Mouse (Mus musculus): ENCODE measurements around the gene Mbnl2.

Gene Mbnl2

GRCm38 (mm10) chr14:120276343-120277080, 1.0 kb downstream of the Mbnl2 start:
- DNase-seq = no peak

DNA sequence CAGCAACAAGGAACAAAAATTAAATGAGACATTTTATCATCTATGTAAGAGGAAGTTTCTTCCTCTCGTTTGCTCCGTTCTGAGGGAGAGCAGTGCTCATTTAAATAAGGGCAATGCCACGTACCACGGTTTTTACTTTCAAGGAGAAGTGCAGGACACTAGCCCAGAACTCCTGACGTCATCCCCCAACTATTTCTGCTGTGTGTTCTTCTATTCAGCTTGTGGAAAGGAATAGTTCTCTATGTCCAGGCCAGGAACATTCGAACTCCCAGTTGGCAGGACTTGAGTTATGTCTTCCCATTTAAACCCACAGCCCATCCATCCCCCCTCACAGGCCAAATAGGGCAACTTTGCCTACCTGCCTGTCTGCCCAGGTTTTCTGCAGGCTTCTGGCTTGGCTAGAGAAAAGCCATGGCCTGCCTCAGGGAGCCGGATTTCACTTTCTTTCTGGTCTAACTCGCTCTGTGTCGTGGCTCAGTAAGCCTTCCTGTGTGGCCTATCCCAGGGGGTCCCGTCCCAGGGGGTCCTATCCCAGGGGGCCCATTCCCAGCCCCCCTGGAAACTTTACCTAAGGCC, 1.7 kb downstream of the Mbnl2 start:
- no peak for DNase-seq

DNA sequence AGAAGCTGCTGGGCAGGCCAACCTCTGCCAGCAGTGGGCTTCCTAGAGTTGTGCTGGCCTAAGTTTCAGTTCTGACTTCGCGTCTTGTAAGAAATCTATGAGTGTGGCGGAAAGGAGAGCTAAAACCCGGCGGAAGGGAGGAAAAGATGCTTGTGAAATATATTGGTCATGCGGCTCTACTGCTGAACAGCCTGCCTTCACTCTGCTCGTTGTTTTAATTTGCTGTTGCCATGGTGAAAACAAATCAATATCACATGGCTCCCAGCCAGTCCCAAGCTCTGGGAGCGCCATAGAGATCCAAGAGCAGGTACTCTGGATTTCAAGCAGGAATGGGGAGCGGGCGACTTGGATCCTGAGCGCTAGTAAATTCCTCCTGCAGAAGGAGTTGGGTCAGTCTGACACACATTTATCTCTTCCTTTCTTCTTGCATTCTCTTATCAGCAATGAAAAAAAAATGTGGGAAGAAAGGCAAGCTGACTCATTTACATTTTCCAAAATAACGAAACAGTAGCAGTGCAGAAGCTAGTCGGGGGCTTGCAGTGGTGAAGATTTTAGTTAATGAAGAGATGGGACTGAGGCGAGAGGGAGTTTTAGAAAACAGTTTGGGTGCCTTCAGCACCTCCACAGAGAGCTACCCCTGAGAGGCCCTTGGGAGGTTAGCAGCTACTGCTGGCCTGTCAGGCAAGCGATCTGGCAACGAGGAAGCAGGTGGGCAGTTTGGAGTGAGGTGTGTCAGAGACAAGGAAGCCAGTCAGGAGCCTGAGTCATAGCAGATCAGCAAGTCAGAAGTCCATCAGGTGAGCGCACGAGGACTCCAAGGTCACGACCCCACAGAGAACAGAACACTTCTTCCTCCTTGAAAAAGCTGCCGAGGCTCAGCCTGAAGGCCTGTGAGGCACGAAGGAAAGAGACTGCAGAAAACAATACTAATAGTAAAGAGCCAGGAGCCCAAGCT, 3.1 kb downstream of the Mbnl2 start:
- no peak for DNase-seq

- DNase-seq = no peak
Observed at GRCm38 (mm10) chr14:120280136-120280535, 4.7 kb downstream of the Mbnl2 start.

GRCm38 (mm10) chr14:120283787-120284186, 8.3 kb downstream of the Mbnl2 start:
- DNase-seq = peak; percentile 7

- DNase-seq = no peak
Observed at GRCm38 (mm10) chr14:120284504-120284903, 9.0 kb downstream of the Mbnl2 start.

DNA sequence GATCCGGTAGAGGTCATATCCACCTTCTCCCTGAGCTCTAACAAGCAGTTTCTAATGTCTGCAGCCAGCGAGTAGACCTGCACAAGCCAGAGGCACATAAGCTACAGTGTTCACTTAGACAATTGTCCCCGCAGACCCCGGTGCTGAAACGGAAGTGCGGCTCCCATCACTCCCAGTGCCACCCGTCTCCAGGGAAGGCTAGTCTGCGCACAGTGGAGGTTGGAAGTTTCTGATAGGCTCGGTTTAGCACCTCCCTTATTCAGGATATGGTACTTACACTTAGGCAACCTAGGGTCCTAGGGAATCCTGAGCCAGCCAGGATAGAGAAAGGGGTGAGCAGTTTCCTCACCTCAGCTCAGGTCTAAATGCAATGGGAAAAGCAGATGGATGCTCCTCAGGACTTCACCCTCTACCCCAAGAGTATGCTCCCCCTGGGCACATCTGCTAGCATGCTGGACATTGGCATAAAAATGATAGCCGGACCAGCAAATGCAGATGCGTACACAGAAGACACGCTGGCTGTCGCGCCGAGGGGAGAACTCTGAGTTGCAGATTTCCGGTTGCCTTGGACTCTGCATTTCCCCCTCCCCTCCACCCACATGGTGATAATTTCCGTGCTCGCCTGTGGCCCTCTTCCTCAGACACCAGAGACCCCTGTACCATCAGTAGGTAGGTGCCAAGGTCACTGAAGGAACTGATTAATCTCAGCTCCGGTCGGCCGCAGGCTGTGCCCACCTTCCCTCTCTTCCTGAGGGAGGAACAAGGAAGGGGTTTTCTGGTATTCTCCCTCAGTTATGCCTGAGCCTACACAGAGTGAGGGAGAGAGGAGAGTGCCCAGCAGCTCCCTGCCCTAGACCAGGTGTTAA, 11.9 kb downstream of the Mbnl2 start:
- no peak for DNase-seq

- no peak for DNase-seq
Observed at GRCm38 (mm10) chr14:120287987-120288275, 12.5 kb downstream of the Mbnl2 start.

GRCm38 (mm10) chr14:120288378-120289002, 13.0 kb downstream of the Mbnl2 start:
- no peak for DNase-seq

DNA sequence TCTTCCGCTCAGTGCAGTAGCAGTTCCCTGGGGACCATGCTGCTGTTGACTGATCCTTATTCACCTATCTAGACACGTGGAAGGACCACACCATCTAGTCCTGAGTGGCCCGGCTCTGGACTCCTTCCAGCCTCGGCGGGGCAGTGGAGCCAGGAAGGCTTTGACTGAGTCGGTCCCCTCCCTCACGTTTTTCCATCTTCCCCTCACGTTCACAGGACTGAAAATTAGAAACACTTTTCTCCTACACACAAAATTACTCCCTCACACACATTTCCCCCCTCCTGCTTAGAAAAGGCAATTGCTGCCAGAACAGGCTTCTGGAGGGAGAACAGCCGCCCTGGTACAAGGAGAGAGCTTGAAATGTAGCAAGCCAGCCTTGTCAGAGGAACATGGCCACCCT, 13.6 kb downstream of the Mbnl2 start:
- no peak for DNase-seq

DNA sequence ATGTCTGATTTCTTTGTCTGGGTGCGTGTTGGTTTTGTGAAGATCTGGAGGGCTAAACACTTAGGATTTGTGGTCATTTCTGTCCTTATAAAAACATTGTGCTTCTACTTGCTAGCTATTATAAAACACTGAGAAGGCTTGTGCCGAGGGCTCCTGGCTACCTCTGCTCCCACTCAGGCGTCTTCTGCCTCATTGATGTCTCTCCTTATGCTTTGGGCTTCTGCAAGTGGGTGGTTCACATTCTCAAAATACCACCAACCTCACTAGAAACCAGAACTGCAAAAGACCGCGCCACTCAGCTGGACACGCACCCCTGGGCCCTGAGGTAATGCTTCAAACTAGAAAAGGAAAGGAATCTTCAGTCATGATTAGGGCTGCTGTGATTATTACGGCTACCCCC, 14.1 kb downstream of the Mbnl2 start:
- no peak for DNase-seq

- DNase-seq = no peak
Observed at GRCm38 (mm10) chr14:120291226-120291757, 15.8 kb downstream of the Mbnl2 start.

- DNase-seq = no peak
Observed at GRCm38 (mm10) chr14:120292133-120292532, 16.7 kb downstream of the Mbnl2 start.

DNA sequence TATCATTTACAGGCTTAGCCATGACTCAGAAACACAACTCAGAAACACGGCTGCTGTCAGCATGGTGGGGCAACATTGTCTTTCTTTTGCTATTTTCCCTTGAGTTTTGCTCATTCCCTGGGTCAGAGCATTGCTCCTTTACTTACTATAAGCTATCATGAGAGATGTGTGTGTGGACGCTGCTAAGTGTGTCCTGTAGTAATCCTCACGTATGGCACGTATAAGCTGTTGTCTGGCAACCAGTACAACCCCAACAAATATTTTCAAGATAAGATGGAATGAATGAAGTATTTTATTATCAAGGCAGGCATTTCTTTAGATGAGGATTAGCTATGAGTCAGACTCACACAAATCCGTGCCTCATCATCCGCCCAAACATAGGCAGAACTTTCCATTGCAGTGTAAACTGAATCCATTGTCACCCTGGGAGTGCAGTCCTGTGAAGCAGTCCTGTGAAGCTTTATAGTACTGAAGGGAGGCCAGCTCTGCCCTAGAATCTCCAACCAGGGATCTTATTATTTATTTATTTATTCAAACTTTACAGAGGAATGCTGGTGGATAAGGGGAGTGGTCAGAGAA, 17.2 kb downstream of the Mbnl2 start:
- no peak for DNase-seq

GRCm38 (mm10) chr14:120294480-120294879, 19.0 kb downstream of the Mbnl2 start:
- DNase-seq = no peak

- DNase-seq = peak; percentile 61
Observed at GRCm38 (mm10) chr14:120295355-120296220, 20.1 kb downstream of the Mbnl2 start.

- DNase-seq = no peak
Observed at GRCm38 (mm10) chr14:120296231-120297006, 20.9 kb downstream of the Mbnl2 start.

DNA sequence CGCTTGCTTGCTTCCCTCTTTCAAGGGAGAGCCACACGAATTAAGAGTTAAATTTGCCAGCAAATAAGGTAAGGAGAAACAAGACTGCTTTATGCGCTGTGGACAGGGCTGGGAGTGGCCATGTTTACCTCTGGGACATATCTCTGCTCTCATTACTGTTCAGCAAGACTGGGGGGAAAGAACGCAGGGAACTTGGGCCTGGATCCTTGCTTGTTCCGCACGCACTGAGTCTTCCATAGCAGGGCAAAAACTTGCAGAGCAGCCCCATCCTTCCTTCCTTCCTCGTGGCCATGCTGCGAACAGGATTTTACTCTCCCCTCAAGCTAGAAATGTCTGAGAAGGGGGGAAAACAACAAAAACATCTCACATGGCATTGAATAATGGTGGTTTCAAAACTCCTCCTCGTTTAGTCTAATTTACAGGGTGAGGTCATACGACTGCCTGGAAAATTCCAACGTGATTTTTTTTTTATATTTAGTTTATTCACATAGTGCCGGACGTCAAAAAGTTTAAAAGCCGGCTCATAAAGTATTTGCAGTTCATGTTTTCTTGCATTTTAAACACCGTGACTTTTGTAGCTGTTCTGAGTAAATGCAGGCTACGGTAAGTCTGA, 21.8 kb downstream of the Mbnl2 start:
- DNase-seq = no peak

DNA sequence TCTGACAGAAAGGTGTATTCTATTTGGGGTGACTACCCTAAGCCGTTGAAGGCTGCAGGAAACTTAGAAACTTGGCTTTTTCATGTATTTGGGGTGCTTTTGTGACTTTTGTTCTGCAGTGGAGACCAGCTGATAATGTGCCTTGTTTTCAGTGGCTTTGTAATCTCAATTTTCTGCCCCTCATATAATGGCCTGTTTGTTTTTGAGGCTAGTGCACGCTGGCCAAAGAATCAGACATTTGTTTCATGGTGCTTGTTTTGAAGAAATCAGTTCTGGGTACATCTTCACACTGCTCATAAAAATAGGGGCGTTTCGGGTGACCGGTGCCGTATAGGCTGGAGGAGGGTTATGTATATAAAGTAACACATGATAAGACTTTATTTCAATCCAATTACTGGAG, 22.4 kb downstream of the Mbnl2 start:
- no peak for DNase-seq

All from cerebellum, adult 8-10 months (tissue).